8 mouse cellular contexts compared by ENCODE assay signal in the genomic region with DNA sequence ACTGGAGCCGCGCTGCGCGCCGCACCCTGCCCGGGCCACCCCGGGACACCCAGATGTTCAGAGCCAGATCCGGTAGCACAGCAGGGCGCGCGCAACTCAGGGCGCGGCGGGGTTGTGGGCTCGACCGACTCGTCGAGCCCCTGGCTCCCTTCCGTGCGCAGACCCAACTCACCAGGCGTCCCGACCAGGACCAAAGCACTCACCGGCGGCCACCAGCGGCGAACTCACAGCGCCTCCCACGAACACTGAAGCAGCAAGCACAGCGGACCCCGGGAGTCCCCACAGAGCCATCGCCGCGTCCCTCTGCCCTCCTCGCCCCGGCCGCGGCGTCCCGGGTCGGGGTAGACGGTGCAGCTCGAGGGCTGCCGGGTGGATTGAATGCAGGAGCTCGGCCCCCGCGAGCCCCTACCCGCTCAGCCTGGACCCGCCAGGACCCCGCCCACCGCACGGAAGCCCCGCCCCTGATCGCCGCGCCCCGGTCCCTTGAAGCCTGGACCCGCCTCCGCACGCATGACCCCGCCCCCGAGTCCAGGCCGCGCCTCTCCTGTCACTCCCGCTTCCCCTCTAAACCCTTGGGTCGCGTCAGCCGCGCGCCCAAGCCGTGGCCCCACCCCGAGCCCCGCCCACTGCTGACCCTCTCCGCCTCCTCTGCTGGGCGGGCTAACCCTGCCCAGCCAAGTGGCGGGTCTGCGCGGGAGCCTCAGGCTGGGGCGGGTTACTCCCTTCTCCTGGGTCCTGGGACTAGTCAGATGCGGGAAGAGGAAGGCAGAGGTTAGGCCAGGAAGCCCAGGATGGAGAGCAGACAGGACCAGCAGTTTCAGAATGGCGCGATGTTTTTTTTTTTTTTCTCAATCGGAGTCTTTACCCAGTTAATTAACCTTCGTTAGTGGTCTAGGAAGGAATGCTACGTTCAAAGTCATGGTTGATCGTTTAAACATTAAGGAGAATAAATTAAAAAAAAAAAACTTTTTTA. TPM values are rescaled to one million over a fixed set of nuclear protein-coding genes. Genes with fewer than 3 reads are reported as not detected.
DNase-seq lines count a peak whose midpoint lies in the region; ATAC-seq and TF ChIP-seq lines count a peak whose summit lies in the region.

A gene (minus strand): TSS at position 455 of the 973 bp plus-strand sequence.

- H3K27me3 ChIP-seq in CH12.LX (replicated peaks): peaks cover 8% of the 10 kb centered on the region
- no peaks in the 10 kb centered on the region for H3K27me3 ChIP-seq in forebrain, embryonic 11.5 days (ENCODE audit: control insufficient read depth, insufficient read depth, low read length)
- no peaks in the 10 kb centered on the region for H3K27me3 ChIP-seq in heart, embryonic 16.5 days (ENCODE audit: control insufficient read depth, insufficient read depth, low read length)
- 0 out of 2 replicates have a peak, but pooled peaks cover 6% of the 10 kb centered on the region for H3K27me3 ChIP-seq in liver, embryonic 15.5 days
- H3K27me3 ChIP-seq in neural tube, embryonic 12.5 days (replicated peaks): no peaks in the 10 kb centered on the region

- DNase-seq in CH12.LX (ENCODE audit: extremely low read depth): peak; percentile 92
- DNase-seq in c-Kit-positive CD71-positive TER-119-negative erythroid progenitor cells, embryonic 14.5 days (ENCODE audit: low read depth): peak; percentile 89
- peak; percentile 100 for DNase-seq in forebrain, embryonic 11.5 days (ENCODE audit: low spot score)
- DNase-seq in kidney, postnatal 36 days: peak; percentile 98 to 100
- DNase-seq in telencephalon, adult 2 months (ENCODE audit: low read depth, low spot score): peak; percentile 72

- dilution Hi-C loops in CH12.LX (cut with MboI; ENCODE audit: extremely low pct_ligation_motif_present, extremely low pct_unique_long_range_greater_than_20kb, low sequenced_read_pairs): no loop called here

- in situ Hi-C loops in CH12.LX (cut with MboI; ENCODE audit: low pct_ligation_motif_present, low pct_unique_long_range_greater_than_20kb, low sequenced_read_pairs): no loop called here

- peak within 1 kb of the TSS; percentile 77 for H3K9ac ChIP-seq in CH12.LX (ENCODE audit: insufficient read depth, low read depth)
- H3K9ac ChIP-seq in forebrain, embryonic 11.5 days (ENCODE audit: low read length): peak within 1 kb of the TSS; percentile 76
- H3K9ac ChIP-seq in heart, embryonic 16.5 days (ENCODE audit: low read length): peak within 1 kb of the TSS; percentile 87
- peak within 1 kb of the TSS; percentile 75 for H3K9ac ChIP-seq in liver, embryonic 15.5 days
- H3K9ac ChIP-seq in neural tube, embryonic 12.5 days: peak within 1 kb of the TSS; percentile 72

- no peaks in the 10 kb centered on the region for H3K9me3 ChIP-seq in CH12.LX (replicated peaks; ENCODE audit: low read length)
- no peaks in the 10 kb centered on the region for H3K9me3 ChIP-seq in forebrain, embryonic 11.5 days (ENCODE audit: control insufficient read depth, low read length)
- no peaks in the 10 kb centered on the region for H3K9me3 ChIP-seq in heart, embryonic 16.5 days (replicated peaks; ENCODE audit: control insufficient read depth, low read length)
- H3K9me3 ChIP-seq in liver, embryonic 15.5 days (replicated peaks): no peaks in the 10 kb centered on the region
- no peaks in the 10 kb centered on the region for H3K9me3 ChIP-seq in neural tube, embryonic 12.5 days

- H3K36me3 ChIP-seq in CH12.LX (replicated peaks in 1 of 2; ENCODE audit: control insufficient read depth in 1 of 2, insufficient read depth in 1 of 2, low read length in 1 of 2): no peaks in the 10 kb centered on the region
- H3K36me3 ChIP-seq in forebrain, embryonic 11.5 days (ENCODE audit: control insufficient read depth, insufficient read depth, low read length): no peaks in the 10 kb centered on the region
- no peaks in the 10 kb centered on the region for H3K36me3 ChIP-seq in heart, embryonic 16.5 days (ENCODE audit: control insufficient read depth, insufficient read depth)
- H3K36me3 ChIP-seq in liver, embryonic 15.5 days (replicated peaks): no peaks in the 10 kb centered on the region
- no peaks in the 10 kb centered on the region for H3K36me3 ChIP-seq in neural tube, embryonic 12.5 days

- H3K27ac ChIP-seq in CH12.LX (ENCODE audit: insufficient read depth, low read depth): no peak within 1 kb of the TSS
- H3K27ac ChIP-seq in forebrain, embryonic 11.5 days (ENCODE audit: low read depth, low read length): no peak within 1 kb of the TSS
- H3K27ac ChIP-seq in heart, embryonic 16.5 days (ENCODE audit: low read length): peak within 1 kb of the TSS; percentile 73
- peak within 1 kb of the TSS; percentile 78 for H3K27ac ChIP-seq in liver, embryonic 15.5 days (replicated peaks)
- no peak within 1 kb of the TSS for H3K27ac ChIP-seq in neural tube, embryonic 12.5 days

- H3K4me3 ChIP-seq in CH12.LX (replicated peaks in 1 of 3; ENCODE audit: low read depth in 2 of 3, low read length in 2 of 3, poor library complexity in 1 of 3): peak within 1 kb of the TSS; percentile 66 to 83 (median 73)
- peak within 1 kb of the TSS; percentile 64 for H3K4me3 ChIP-seq in forebrain, embryonic 11.5 days (ENCODE audit: low read depth, low read length)
- peak within 1 kb of the TSS; percentile 86 for H3K4me3 ChIP-seq in heart, embryonic 16.5 days (ENCODE audit: low read length)
- H3K4me3 ChIP-seq in liver, embryonic 15.5 days (replicated peaks): peak within 1 kb of the TSS; percentile 84
- peak within 1 kb of the TSS; percentile 69 for H3K4me3 ChIP-seq in neural tube, embryonic 12.5 days

- no peak for TF ChIP-seq RAD21 in CH12.LX (IDR thresholded peaks at IDR 0.05; ENCODE audit: low read depth, low read length)

- 1% methylated on average over 73 of the region's 85 CpGs for WGBS in forebrain, embryonic 11.5 days
- whole genome bisulfite sequencing in heart, embryonic 16.5 days: under 1% methylated on average over 71 of the region's 85 CpGs
- under 1% methylated on average over 83 of the region's 85 CpGs for WGBS in liver, embryonic 15.5 days (ENCODE audit: insufficient replicate concordance)
- 1% methylated on average over 83 of the region's 85 CpGs for WGBS in neural tube, embryonic 12.5 days

- TF ChIP-seq POLR2A in CH12.LX (IDR thresholded peaks at IDR 0.05; ENCODE audit: low read depth, low read length): peak; percentile 74

- peaks cover 11 to 40% of the 10 kb centered on the region in 2 experiments for H3K4me1 ChIP-seq in CH12.LX (ENCODE audit: control insufficient read depth in 1 of 2, insufficient read depth in 2 of 2)
- peaks cover 11% of the 10 kb centered on the region; the same call in 1 of the 2 replicates for H3K4me1 ChIP-seq in forebrain, embryonic 11.5 days (replicated peaks; ENCODE audit: control insufficient read depth, insufficient read depth, low read length)
- H3K4me1 ChIP-seq in heart, embryonic 16.5 days (ENCODE audit: control insufficient read depth, insufficient read depth, low read length): peaks cover 15% of the 10 kb centered on the region
- peaks cover 44% of the 10 kb centered on the region for H3K4me1 ChIP-seq in liver, embryonic 15.5 days (replicated peaks)
- H3K4me1 ChIP-seq in neural tube, embryonic 12.5 days: 0 out of 2 replicates have a peak, but pooled peaks cover 10% of the 10 kb centered on the region

- peak in 1 of 2 experiments; percentile 40; a peak in 2 of 4 replicates for TF ChIP-seq CTCF in CH12.LX (conservative IDR thresholded peaks at IDR 0.05 in 1 of 2, IDR thresholded peaks at IDR 0.05 in 1 of 2; ENCODE audit: low read depth in 2 of 2, low read length in 2 of 2)

- no peak for TF ChIP-seq EP300 in CH12.LX (IDR thresholded peaks at IDR 0.05; ENCODE audit: low read length)

- ATAC-seq in forebrain, embryonic 11.5 days (replicated peaks; ENCODE audit: low FRiP score): peak; percentile 97
- peak; percentile 99 for ATAC-seq in heart, embryonic 16.5 days (replicated peaks; ENCODE audit: extremely low read depth, insufficient read depth, low FRiP score)
- ATAC-seq in liver, embryonic 15.5 days (ENCODE audit: insufficient read depth): peak; percentile 92
- ATAC-seq in neural tube, embryonic 12.5 days (ENCODE audit: low FRiP score, low read depth): peak; percentile 96

- no peaks in the 10 kb centered on the region for H3K79me2 ChIP-seq in CH12.LX (replicated peaks; ENCODE audit: control insufficient read depth, extremely low read depth, insufficient read depth, poor library complexity, severe bottlenecking)

- peak within 1 kb of the TSS; percentile 82 for H3K4me2 ChIP-seq in CH12.LX (ENCODE audit: insufficient read depth, low read depth, poor library complexity, severe bottlenecking)
- H3K4me2 ChIP-seq in forebrain, embryonic 11.5 days (ENCODE audit: low read depth, low read length, severe bottlenecking): peak within 1 kb of the TSS; percentile 83
- peak within 1 kb of the TSS; percentile 91 for H3K4me2 ChIP-seq in heart, embryonic 16.5 days (ENCODE audit: low read depth, low read length)
- peak within 1 kb of the TSS; percentile 88 for H3K4me2 ChIP-seq in liver, embryonic 15.5 days
- H3K4me2 ChIP-seq in neural tube, embryonic 12.5 days (replicated peaks): peak within 1 kb of the TSS; percentile 86

TF ChIP-seq in CH12.LX, 34 proteins besides CTCF, POLR2A, EP300 and RAD21 (continues in another document):
- TF ChIP-seq MYC (IDR thresholded peaks at IDR 0.05; ENCODE audit: low read depth, low read length): no peak
- no peak for TF ChIP-seq E2F4 (IDR thresholded peaks at IDR 0.05; ENCODE audit: insufficient replicate concordance, low read depth, low read length)
- no peak for TF ChIP-seq RCOR1 (conservative IDR thresholded peaks at IDR 0.05; ENCODE audit: low read depth, low read length)
- no peak for TF ChIP-seq PAX5 (IDR thresholded peaks at IDR 0.05; ENCODE audit: low read length)
- no peak; the same call in 1 of the 2 replicates for TF ChIP-seq ETS1 (conservative IDR thresholded peaks at IDR 0.05; ENCODE audit: low read depth, low read length)
- no peak for TF ChIP-seq MEF2A (IDR thresholded peaks at IDR 0.05; ENCODE audit: borderline replicate concordance, low read depth, low read length)
- no peak for TF ChIP-seq POLR2AphosphoS2 (IDR thresholded peaks at IDR 0.05; ENCODE audit: low read depth, low read length)
- TF ChIP-seq ELF1 (IDR thresholded peaks at IDR 0.05; ENCODE audit: low read depth, low read length): peak; percentile 37; the same call in 1 of the 2 replicates
- no peak for TF ChIP-seq TBP (conservative IDR thresholded peaks at IDR 0.05; ENCODE audit: low read depth, low read length)
- no peak for TF ChIP-seq SMC3 (IDR thresholded peaks at IDR 0.05; ENCODE audit: low read depth, low read length)
- TF ChIP-seq MAZ (IDR thresholded peaks at IDR 0.05; ENCODE audit: low read depth, low read length): no peak; the same call in none of the 2 replicates

RNA-seq across cellular contexts. Expression of the gene that starts here (rescaled TPM):
- total RNA-seq in CH12.LX (2012; rRNA removed) (1.0 and 1.5 TPM in 2 replicates), CH12.LX (2014; rRNA removed) (1.4 TPM in 2 replicates)
- polyA plus RNA-seq in CH12.LX (2012; ENCODE audit: insufficient read length, low read depth): 1.6 and 1.8 TPM in 2 replicates
- 12.2 and 13.3 TPM in 2 replicates for polyA plus RNA-seq in forebrain, embryonic 11.5 days (2014; fragmentation: Nextera tagmentation; extraction: Ambion mirVana)
- 9.4 and 11.0 TPM in 2 replicates for polyA plus RNA-seq in heart, embryonic 16.5 days (2015; fragmentation: Nextera tagmentation; extraction: Ambion mirVana)
- 8.8 and 9.2 TPM in 2 replicates for polyA plus RNA-seq in liver, embryonic 15.5 days (2015; fragmentation: Nextera tagmentation; extraction: Ambion mirVana)
- polyA plus RNA-seq in neural tube, embryonic 12.5 days (2016; fragmentation: Nextera tagmentation; extraction: Ambion mirVana): 13.2 and 16.4 TPM in 2 replicates

Comparison
In these comparisons a context has a peak if more than half of its experiments do, and no peak if none do; other contexts are left out.
1. H3K27ac ChIP-seq: peak in heart, embryonic 16.5 days (single experiment) and liver, embryonic 15.5 days (single experiment); none in CH12.LX (single experiment), forebrain, embryonic 11.5 days (single experiment) and neural tube, embryonic 12.5 days (single experiment).
2. Peak in every context shown above with its lines, with median percentiles within 50 percentile points of each other: DNase-seq, H3K4me2 ChIP-seq, H3K4me3 ChIP-seq, H3K9ac ChIP-seq and ATAC-seq.